Mouse (Mus musculus): ENCODE measurements at regions not wholly inside any gene's neighbourhood (a gene's known extent, or its start where the extent isn't known, plus 50 kb on each side); places are given as distances from the start of the nearest gene placed in this dataset.
"Not testable (repeated sequence)": the region's sequence is repeated elsewhere in the genome, so short reads cannot be mapped to it uniquely, and the experiment has no call there.

DNA sequence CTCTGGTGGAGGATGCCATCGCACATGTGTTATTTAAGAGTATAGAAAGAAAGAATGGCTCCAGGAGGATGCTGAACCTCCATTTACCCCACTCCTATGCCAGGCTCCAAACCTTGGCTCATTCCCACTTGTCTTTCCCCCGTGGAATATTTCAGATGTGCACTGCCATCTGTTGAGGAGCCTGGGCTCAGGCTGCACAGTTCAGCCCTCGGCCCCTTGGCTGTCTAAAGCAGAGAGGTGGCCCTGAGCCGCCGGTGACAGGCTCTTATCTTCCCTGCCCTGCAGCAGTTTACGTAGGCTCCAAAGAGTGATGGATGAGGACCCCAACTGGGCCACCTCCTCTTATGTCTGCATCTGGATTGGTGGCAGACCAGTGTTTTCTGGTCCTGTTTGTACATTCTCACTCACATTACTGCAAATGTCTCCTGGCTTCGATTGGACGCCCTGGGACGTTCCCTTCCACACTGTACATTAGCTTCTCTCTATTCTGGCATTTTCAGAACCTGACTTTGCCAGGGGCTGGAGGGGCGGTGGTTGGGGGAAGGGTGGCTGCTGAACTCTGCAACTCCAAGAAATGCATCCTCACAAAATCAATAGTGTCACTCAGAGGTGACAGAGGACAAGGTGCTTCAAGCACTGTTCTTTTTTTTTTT is 447.3 kb upstream of the Clint1 start:
- DNase-seq (ENCODE audit: low read depth in 1 of 2, low spot score in 2 of 2) = no peak

DNA sequence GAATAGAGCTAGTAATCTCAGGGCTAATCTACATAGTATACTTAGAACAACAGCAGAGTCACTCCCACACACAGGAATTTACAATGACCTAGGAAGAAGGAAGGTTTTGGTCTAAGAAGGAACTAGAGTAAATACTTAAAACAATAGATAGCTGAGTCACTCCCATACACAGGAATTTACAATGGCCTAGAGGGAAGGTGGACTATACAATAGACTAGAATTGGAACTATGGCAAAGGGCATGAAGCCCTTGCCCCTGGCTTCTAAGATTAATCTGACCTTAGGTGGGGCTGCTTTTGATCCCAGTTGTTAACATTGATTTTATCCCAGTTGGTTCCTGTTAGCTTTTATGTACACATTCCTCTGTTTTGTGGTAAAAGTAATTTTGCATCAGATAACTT is 427.8 kb upstream of the Clint1 start:
- DNase-seq (ENCODE audit: low read depth in 1 of 2, low spot score in 2 of 2) = not testable (repeated sequence)

DNA sequence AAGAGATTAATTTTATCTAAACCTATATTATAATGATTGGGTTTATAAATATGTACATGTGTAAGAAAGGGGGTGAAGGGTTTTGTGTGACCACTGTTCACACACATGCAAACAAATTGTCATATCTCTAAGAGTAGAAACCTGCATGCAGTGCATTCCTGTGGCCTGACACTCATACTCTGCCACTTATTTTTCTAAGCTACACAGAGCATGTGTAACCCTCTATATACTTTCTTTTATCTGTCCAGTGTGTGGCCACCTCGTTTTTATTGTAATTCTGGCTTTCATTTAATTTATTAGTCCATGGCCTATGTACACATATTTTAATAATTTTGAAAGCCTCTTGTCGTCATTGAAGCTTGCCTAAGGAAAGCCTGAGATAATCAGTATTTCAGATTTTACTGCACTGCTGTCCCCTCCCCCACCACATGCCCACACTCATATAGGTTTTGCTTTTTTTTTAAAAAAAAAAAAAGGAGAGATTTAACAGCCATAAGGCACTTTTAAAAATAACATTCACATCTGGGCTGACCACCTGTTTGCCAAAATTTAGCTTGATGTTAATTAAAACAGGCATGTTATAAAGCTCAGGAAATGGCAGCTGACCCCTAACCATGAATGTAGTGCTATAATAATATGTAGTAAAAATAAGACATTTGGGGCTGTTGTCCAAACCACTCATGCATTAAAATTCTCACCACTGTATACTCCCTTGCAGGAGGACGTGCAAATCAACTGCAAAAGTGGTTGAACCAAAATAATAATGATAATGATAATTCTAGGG is 410.7 kb upstream of the Clint1 start:
- DNase-seq (ENCODE audit: low read depth in 1 of 2, low spot score in 2 of 2) = no peak

DNA sequence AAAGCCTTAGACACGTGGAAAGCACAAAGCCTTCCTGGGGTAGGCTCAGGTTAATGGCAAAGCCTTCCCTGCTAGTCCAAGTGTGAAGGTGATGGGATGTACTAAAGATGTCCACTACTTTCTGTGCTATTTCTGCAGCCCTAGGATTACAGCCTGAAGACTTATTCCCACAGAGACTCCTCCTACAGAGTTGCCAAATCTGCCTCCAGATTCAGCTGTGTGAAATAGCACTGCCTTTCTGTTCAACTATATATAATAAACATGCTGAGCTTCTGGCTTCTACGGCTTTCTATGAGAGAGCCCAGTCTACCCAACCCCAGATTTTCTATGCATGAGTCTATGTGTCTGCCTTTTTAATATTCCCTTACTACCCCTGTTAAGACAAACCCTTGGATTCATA is 405.3 kb upstream of the Clint1 start:
- DNase-seq (ENCODE audit: low read depth in 1 of 2, low spot score in 2 of 2) = no peak

DNA sequence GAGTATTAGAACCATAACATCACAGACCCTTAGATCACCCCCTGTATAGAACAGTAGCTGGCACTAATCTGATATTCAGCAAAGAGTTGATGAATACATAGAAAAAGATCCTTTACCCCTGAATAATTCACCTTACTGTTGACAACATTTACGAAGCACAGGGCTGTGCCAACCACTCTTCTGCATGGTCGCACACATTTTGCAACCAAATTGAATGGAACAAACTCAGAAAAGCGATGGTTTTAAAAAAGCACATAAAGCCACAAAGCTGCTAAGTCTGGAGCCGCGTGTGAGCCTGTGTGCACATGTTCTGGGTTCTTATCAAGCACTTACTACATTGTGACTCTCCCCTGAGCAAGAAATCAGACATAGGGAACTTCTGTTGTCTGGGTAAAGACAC is 397.6 kb upstream of the Clint1 start:
- no peak for DNase-seq (ENCODE audit: low read depth in 1 of 2, low spot score in 2 of 2)

DNA sequence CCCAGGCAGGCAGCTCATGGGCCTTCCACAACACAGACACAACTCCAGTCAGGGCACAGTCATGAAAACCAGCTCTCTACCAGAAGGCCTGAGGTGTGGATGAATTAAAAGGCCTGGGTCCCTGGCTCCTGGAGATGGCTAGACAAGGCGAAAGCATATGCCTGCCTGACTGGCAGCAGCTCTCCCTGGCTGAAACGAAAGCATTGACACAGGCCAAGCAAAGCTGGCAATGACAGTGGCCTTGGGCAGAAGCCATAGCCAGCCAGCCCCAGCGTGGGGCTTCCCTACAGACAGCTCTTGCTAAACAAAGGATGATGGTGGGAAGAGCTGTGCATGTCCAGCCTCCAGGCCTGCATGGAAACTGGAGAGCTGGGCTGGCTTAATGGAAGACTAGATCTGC is 396.9 kb upstream of the Clint1 start:
- DNase-seq (ENCODE audit: low read depth in 1 of 2, low spot score in 2 of 2) = no peak

DNA sequence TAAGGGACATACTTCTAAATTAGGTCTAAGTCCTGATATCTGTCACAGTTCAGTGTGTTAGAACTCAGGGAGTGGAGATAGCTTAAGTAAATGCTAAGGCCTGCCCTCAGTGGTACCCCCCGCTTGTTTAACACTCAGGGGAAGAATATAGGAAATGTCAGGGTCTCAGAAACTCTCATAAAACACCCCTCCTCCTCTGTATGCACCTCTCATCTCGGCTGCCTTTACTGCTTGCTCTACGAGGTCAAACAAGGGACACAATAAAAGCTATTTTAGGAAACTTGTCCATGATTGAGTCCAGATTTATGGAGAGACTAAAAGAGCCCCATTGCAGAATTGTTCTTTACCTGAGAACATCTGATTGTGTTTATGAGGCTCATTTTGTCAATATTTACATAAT is 395.1 kb upstream of the Clint1 start:
- DNase-seq (ENCODE audit: low read depth in 1 of 2, low spot score in 2 of 2) = no peak

DNA sequence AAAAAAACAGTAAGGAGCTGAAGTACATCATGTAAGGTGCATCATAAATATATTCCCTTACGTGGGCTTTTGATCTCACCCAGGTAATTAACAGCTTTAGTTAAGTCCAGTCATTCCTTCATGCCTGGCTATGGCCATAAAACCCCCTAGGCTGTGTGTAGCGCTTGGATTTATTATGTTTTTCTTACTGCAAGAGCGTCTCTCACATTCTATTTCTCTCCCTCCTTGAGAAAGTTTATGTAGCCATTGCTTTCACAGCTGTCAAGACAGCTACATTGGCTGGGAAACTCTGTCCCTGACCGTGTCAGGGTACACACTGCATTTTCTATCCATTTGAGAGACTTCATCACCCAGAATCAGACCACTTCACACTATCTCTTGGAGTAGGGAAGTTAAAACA is 394.3 kb upstream of the Clint1 start:
- no peak for DNase-seq (ENCODE audit: low read depth in 1 of 2, low spot score in 2 of 2)

DNA sequence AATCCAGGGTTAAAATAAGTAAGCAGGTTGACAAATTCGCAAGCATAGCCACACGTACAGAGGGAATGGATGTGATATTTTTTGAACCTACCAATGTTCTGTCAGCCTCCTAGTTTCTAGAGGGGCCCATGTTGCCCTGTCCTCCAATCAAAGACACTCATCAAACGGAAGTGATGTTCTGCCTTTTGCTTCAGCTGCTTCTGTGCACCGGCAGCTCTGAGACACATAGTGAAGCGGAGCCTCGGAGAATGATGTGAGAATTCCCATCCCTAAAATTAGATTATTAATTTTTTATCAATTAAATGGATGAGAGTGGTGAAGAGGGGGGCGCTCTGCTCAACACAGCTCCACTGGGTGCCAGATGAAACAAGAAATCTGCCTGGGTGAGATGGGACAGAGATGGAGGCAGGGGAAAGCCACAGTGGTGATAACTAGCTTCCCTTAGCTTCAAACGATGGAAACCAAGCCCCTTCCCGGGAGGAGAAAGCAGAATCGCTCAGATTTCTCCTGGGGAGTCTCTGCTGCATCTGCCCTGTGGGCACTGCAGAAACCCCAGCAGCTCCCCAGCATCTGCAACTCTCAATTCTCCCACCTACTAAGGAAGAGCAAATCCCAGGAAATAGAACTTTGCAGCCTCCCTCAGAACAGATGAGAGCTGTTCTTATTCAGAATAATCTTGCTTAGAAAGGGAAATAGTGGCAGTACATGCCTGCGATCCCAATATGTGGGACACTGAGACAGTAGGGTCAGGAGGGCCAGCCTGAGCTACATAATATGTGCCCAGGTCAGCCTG is 391.7 kb upstream of the Clint1 start:
- no peak for DNase-seq (ENCODE audit: low read depth in 1 of 2, low spot score in 2 of 2)

DNA sequence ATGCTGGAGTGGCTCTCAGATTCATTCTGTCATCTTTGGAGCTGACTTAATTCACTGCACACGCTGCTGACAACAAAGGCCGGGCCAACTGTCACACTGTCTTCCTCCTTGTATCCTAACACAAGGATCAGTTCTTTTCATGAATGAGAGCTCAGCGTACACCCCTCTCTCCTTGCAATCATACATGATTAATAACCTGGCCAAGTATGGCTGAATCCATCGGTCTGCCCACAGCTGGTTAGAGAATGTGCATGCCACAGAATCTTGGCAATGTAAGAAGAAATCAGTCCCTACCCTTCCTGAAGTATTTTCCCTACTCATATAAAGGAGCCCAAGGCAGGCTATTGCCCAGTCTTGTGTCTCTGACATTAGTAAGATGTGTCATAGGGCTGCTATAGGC is 387.4 kb upstream of the Clint1 start:
- DNase-seq (ENCODE audit: low read depth in 1 of 2, low spot score in 2 of 2) = no peak

DNA sequence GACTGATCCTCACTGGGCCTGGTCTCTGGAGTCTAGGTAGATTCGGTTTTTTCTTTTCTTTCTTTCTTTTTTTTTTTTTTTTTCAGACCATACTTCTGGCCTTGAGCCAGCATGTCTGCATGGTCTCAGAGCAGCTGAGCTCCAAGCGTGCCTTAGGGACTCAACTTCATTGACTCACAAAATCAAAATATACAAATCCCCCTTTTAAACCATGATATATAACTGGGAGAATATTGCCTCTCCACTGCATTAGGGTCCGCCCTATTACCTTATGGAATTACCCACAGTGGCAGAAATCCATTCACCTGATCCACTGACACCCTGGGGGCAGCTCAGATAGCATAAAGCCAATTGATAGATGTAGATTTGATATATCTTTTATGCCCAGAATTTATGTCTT is 385.5 kb upstream of the Clint1 start:
- DNase-seq (ENCODE audit: low read depth in 1 of 2, low spot score in 2 of 2) = no peak

DNA sequence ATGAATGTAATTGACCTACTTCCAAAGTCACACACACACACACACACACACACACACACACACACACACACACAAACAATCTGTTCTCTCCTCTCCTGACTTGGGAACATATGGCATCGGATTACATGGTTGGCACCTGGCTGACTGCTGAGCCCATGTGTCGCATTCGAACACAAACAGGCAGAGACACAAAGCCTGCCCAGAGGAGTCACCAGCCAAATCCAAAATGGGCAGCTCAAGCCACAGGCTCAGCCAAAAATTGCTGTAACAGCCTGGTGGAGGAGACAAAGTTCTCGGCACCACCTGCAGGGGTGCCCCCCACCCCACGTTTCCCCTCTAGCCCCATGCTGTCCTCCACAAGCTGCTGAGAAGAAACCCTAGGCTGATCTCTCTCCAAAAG is 379.7 kb upstream of the Clint1 start:
- DNase-seq (ENCODE audit: low read depth in 1 of 2, low spot score in 2 of 2) = no peak

DNA sequence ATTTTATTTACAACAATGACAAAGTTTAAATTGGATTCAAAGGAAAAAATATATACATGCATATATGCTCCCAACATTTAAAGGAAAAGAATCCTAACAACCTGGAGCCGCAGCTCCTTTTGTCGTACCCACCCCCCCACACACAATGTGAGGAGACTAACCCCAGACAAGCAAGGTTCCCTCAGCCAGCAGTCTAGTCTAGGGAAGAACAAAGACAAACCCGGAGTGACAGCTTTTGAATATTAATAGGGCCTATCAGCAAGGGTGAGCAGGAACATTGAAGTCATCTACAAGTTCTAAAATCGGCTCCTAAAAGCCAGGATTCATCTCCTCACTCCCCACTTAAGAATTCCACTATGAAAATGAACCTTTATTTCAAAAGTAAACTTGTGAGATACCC is 374.9 kb upstream of the Clint1 start:
- DNase-seq (ENCODE audit: low read depth in 1 of 2, low spot score in 2 of 2) = no peak

DNA sequence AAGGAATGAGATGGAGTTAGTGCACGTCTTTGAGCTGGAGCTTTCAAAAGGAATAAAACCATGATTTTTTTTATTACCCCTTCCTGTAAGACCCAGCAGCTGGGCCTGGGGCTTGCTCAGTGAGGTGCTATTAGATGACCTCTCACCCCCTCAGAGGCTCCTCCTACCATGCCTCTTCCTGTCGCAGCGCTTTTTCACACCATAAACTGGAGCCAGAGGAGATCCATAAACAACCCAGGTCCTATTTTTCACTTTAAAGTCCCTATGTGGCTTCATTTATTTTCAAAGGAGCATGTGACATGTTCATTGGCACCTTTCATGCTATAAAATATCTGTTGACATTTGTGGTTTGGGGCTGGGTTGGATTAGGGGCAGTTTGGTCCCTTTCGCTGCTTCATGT is 365.9 kb upstream of the Clint1 start:
- DNase-seq (ENCODE audit: low read depth in 1 of 2, low spot score in 2 of 2) = no peak

DNA sequence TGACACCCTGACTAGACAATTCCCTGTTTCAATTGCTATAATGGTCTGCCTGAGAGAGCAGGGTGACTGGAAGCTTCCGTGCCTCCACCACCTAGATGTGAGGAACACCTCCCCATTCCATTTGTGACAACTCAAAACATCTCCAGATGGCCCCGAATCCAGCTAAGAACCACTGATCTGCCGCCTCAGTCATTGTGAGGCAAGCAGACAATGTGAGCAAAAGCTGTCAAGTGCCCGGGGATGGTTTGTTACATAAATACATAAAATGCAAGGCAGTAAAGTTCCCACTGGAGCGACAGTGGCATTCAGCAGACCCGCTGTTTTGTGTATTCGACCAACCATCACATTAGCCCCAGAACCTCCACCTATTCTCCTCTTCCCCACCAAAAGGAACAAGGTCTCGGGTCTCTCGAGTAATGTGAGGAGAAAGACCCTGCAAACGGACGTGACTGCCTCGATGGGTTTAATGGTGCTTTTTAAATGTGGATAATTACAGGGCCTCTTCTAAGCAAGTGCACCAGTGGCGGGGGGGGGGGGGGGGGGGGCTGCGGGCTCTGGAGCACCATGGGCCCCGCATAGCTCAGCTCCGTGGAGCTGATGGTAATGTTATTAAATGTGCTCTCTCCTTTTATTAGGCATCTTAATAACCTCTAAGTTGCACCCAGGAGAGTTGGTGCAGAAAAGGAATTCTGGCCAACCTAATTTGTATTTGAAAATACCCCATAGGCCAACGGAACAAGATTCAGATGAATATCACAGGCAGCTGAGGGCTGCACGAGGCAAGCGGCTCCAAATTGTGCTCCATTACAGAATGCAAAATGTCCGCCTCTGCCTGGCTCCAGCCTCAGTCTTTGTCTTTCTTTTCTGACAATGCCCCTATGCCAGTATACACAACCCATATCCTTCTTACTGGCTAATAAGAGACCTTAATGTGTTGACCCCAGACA is 360.6 kb upstream of the Clint1 start:
- no peak for DNase-seq (ENCODE audit: low read depth in 1 of 2, low spot score in 2 of 2)

DNA sequence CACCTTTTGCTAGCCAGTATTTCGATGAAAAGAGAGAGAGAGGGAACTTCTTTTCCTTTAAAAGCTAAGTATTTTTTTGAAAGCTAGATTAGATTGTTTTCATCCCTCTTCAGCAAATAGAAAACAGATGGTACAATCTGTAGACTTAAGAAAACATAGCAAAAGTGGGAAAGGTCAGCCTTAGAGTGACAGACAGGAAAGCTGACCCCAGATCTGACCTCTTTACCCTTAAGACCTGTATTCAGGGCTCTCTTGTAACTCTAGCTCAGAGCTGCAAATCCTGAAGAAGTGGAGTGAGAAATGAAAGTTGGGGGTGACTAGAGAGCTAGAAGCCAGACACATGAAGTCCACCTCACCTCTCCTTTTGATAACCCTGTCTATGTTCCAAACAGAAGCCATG is 356.6 kb upstream of the Clint1 start:
- no peak for DNase-seq (ENCODE audit: low read depth in 1 of 2, low spot score in 2 of 2)

DNA sequence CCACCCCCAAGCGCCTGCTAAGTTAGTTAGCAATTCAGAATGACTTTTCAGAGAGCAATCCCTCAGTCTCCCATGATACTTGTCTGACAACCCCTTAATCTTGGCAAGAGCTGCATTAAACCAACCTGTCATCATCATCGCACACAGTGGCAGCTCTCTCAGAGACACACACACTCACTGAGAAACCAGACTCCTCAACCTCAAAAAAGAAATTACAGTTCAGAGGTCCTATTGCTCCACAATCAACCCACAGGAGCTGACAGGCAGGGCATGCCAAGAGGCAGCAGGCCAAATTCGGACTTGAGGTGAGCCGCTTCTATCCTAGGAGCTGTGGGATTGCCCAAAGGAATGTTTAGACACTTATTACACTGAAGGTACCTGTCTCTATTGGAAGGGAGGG is 343.3 kb upstream of the Clint1 start:
- DNase-seq (ENCODE audit: low read depth in 1 of 2, low spot score in 2 of 2) = no peak

DNA sequence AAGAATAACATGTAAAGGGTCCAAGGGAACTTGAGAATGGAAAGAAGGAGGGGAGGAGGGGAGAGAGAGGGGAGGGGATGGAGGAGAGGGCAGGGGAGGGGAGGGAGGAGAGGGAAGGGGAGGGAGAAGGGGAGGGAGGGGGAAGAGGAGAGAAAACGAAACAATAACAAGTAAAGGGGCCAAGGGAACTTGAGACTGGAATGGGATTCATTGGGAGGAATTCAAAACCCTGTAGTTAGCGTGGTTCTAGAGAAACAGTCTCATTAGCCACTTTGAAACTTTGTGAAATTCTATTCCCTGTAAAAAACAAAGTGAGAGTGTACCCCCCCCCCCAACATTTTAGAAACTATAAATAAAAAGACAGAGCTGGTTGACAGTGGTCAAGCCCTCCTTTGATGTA is 342.6 kb upstream of the Clint1 start:
- DNase-seq (ENCODE audit: low read depth in 1 of 2, low spot score in 2 of 2) = no peak

DNA sequence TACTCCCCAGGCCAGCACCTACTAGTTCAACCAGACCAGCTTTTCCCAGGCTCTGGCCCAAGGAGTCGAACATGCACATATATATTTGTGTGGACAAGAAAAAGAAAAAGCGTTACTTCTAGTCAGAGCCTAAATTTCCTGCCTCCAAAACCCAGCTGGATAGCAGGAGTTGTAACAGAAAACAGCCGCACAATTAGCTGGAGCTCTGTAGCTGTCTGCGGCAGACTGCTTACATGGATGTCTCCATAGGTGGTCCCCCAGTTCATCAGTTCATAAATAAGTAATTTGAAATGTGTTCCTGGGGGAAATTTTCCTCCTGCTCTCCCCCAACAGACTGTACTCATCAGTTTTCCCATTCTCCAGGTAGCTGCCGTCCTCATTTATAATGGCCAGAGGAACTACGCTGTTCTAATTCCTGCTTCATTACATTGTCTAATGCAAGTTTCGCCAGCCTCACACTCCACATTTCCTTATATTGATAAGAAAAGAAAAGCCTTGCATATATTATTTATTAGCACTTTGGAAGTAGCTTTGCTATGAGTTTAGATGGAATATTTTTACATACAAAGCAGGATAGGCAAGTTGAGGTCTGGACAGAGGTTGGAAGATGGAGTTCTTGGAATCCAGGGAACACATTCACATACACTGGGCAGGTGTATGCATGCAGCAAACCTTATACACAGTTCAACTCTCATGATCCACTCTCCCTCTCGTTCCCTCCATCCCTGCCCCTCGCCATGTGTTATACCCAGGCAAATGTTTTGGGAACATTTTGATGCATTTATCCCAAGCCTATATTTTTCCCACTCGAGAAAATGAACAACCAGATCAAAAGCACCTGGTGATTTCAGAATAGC is 337.2 kb upstream of the Clint1 start:
- DNase-seq (ENCODE audit: low read depth in 1 of 2, low spot score in 2 of 2) = no peak

DNA sequence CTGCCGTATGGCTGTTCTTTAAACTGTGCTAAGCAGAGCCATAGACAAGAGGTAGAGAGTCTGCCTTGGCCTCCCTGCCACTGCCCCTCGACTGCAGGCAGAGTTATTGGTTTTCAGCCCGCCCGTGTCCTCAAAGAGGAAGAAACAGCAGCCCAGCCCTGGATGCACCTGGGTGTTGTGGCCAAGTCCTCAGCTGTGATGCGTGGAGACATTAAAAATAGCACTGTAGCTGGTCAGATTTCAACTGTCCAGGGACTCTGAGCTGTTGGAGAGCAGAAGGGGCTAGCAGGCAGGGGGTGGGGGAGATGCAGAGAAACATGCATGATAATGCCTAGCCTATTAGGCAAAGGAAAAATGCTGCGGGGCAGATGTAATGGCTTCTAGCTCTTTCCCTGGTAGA is 327.1 kb upstream of the Clint1 start:
- DNase-seq (ENCODE audit: low read depth in 1 of 2, low spot score in 2 of 2) = no peak
